Mouse (Mus musculus) lung, adult 18-20 months (tissue): ENCODE measurements around the gene 4930562C15Rik.

Experiments used
- DNase-seq, 2 experiments: peaks; one replicate each; pipeline ENCODE4 v3.0.0; 2022; ENCODE audit warnings: mixed read lengths in 2 of 2

4930562C15Rik gene

DNA sequence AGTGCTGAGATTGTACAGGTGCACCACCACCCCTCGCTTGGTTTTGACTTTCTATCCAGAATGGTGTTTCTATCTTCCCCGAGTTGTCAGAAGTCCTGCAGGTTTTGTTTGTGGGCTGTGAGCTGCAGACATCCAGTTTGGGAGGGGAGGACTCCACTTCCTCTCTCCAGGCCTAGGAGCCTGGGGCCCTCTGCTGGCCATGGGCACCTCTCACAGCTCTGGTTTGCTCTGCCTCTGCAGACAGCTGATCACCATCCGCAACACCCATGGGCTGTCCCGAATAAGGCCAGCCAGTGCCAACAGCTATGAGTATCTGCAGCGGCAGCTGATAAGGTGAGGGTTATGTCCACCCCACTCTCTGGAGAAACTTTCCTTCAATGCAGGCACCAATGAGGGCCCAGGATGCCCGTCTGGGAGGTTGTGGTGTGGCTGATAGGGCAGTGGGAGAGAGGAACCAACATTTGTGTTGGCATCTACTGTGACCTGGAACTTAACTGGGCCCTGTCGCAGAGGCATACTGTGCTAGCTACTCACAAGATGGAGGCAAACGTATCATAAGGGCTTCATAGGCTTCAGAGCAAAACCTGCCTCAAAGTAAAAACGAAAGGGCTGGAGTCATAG lies 27.8 kb downstream of the 4930562C15Rik start:
- peak; percentile 84 to 86 for DNase-seq

DNA sequence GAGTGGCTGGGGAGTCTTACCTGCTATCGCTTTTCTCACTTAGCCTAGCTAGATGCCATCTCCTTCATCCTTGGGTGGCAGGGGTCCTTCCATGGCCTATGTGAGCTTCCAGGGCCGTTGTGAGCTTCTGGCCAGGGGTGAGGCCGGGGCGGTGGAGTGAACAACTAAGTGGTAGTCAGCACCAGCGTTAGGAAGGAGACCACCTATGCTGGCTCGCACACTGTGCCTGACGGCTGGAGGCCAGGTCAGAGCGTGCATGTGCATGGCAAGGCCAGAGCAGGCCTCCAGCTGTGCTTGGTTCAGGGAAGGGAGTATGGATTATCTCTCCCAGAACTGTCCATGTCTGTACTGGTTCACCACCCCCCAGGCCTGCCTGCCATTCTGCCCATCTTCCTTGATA lies 28.5 kb downstream of the 4930562C15Rik start:
- no peak for DNase-seq

DNA sequence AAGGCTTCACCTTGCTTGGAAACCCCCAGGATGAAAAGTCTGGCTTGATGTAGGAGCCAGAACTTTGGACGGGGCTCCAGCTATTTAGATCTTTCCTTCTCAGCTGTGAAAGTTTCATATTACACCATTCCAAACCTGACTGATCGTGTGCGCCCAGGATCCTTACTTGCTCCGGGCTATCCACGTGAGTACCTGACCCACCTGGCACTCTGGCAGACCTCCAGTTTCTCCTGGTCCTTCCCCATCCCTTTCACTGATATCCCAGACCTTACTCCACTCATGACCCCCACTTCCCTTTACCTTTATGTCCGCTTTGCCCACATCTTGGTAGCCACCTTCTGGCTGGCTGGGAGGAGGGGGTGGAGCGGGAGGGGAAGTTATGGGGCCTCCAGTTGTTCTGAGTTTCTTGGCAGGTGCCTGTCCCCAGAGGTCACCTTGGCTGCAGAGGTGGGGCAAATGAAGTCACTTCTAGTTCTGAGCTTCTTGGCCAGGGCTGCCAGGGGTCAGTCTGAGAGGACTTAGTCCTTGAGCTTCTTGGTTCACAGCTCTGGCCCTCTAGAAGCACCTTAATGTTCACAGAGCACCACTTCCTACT lies 31.0 kb downstream of the 4930562C15Rik start:
- DNase-seq = peak in 1 of 2 experiments; percentile 53

DNA sequence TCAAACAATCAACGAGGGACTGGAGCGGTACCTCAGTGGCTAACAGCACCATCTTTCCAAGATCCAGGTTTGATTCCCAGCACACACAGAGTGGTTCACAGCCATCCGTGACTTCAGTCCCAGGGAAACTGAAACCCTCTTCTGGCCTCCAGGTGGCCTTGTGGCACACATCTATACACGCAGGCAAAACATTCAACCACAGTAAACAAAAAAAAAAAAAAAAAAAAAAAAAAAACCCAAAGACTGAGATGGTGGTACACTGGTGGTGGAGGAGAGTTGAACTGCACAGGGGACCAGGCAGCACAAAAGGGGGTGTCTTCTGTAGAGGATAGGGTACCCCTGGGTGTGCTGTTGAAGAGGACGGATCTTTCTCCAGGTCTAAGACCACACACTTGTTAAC lies 35.3 kb downstream of the 4930562C15Rik start:
- no peak for DNase-seq

- peak; percentile 72 to 80 for DNase-seq
Observed at GRCm38 (mm10) chr16:4871926-4872325, 36.7 kb downstream of the 4930562C15Rik start.

- DNase-seq = no peak
Observed at GRCm38 (mm10) chr16:4875198-4876032, 40.2 kb downstream of the 4930562C15Rik start.

GRCm38 (mm10) chr16:4876033-4876680 lies 40.9 kb downstream of the 4930562C15Rik start:
- peak; percentile 65 to 76 for DNase-seq

- DNase-seq = peak in 1 of 2 experiments; percentile 35
Observed at GRCm38 (mm10) chr16:4877195-4877594, 42.0 kb downstream of the 4930562C15Rik start.

- DNase-seq = no peak
Observed at GRCm38 (mm10) chr16:4877701-4878100, 42.5 kb downstream of the 4930562C15Rik start.

DNA sequence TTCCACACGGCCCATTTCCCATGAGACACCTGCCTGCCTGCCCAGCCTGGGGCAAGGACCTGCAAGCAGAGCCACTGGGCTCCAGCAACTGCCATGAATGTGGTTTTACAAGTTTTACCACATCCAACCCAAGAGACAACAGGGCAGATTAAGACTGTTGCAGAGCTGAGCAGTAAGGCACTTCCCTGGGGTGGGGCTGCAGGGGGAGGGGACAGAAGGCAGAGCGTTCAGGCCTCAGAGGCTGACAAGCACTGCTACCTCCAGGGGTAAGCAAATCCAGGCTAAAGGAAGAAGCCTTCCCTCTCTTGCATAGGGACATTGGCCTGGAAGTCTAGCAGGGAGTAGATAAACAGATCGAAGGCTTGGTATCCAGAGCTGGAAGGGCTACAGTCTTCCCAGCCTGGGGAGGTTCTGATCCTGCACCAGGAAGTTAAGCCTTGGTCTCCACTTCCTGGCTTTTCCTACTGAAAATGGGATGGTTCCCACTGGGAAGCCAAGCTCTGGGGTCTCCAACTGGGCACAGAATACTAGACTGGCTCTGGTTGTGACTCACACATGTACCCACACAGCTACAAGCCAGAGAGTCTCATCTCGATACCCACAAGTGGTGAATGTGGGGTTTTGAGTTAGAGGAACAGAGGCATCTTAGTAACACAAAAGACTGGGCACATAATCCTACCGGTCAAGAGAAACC lies 43.1 kb downstream of the 4930562C15Rik start:
- peak; percentile 61 to 78 for DNase-seq

DNA sequence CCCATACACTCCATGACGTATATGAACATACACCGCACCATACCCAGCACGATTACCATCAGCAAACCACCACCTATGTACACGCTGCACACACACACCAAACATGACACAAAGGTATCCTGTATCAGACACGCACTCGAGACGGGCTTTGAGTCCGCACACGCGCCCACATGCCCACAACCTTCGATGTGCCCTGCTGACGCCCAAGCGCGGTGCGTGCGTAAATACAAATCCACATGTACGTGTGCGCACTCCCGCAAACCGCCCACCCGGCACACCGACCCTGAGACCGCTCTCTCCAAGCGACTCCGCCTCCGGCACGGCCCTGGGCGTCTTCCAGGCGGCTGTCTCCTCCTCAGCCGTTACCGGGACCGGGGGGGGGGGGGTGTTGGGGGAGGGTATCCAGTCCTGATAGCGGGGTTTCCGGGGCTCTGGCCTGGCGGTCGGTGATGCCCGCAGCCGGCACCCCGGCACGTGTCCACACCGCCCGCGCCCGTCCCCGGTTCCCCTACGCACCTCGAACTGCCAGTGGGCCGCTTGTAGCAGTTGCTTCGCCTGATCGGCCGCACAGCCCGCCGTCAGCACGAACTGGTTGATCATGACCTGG lies 44.0 kb downstream of the 4930562C15Rik start:
- peak; percentile 42 for DNase-seq

GRCm38 (mm10) chr16:4879708-4880124 lies 44.5 kb downstream of the 4930562C15Rik start:
- DNase-seq = peak; percentile 92 to 95

DNA sequence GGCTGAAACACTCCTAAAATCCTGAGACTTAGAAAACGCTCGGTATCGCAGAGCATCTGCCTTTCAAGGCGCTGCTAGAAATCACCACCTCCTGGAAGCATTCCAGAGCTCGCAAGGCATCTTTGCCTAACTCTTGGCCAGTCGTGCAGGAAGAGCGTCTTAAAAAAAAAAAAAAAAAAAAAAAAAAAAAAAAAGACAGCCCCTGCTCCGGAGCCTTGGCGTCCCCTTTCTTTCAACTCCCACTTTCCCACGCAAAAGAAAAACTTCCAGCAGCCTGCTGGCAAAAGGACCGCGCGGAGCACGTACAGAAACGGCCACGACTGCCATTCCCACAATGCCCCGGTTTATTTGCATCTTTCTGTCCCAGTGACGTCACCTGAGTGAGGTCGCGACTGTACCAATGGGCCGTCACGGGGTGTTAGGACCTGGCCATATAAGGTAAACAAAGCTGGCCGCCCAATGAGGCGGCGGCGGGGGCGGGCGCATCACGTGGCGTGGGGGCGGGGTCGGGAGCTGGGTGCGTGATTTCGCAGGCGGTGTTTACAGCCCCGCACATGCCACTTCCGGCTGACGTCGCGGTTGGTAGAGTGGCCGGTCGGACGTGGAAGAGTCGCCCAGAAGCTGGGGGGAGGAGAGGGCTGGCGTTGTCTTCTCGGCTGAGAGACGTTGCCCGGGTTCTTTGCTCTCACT lies 45.1 kb downstream of the 4930562C15Rik start, which contains the start of gene Ubald1:
Ubald1 (minus strand) TSS at position 180 of the 690 bp plus-strand sequence.
- peak; percentile 98 to 99 for DNase-seq

GRCm38 (mm10) chr16:4881400-4882351 lies 46.5 kb downstream of the 4930562C15Rik start:
- no peak for DNase-seq

DNA sequence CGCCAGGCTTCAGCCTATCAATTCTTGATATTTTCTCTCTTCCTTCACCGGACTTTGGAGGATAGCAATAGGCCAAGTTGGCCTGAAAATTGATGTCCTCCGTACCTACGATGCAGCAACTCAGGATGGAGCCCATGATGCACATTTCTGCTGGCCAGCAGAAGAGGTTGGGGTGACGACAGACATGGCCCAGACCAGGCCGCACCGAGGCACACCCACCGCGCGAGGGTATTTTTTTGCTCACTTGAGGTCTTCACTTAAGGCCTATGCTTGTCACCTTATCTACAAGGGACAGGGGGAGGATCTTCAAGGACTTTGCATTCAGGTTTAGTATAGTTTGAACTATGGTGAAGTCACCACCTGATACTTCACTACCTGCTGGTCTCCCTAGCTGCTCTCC lies 49.7 kb downstream of the 4930562C15Rik start:
- no peak for DNase-seq

DNA sequence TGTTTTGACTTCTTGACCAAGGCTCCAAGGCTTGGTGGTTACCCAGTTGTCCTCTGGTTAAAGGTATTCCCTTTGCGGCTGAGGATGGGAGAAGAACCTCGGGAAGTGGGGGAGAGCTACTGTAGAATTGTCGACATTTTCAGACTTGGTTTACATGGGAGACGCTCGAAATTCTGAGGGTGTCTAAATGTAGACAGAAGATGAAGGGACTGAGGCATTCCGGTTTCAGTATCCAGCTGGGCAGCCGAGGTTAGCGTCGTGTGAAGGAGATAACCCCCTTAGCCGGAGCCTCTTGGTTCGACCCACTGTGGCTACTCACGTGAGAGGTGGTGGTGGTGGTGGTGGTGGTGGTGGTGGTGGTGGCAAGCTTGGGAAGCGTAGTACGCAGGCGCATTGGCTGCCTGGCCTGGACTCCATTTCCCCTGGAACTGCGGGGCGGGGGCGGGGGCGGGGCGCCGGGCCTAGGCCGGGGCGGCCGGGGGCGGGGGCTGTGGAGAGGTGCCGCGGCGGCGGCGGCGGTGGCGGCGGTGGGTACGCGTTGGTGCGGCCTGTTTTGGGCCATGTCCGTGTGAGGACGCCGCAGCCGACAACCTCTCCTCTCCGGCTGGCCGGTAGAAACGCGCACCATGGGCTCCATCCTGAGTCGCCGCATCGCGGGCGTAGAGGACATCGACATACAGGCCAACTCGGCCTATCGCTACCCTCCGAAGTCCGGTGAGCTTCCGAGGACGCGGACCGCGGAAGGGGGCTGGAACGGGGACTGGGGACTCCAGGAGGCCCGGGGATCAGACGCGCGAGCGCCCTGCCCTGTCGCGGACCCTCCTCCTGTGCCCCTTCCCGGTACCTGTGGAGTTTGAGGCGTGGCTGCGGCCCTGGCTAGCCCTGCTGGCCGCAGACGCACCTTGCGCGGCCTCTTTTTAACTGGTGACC lies 50.8 kb downstream of the 4930562C15Rik start, which contains the start of gene Mgrn1:
Mgrn1 (plus strand) TSS at position 490 of the 930 bp plus-strand sequence.
- DNase-seq = peak; percentile 89 to 91

DNA sequence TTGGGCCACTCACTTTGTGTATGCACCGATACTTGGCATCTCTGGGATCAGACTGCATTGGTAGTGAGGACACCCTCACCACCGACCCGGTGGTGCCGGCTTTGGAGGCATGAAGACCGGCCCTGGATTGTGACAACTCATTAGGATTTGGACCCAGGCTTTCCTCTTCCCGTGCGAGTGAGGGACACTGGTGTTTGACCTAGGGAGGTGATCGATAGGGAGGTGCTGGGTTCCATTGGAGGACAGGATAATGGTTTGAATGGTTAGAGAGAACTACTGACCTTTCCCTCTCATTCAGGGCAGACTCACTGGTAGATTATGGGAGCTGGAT lies 51.4 kb downstream of the 4930562C15Rik start:
- no peak for DNase-seq

DNA sequence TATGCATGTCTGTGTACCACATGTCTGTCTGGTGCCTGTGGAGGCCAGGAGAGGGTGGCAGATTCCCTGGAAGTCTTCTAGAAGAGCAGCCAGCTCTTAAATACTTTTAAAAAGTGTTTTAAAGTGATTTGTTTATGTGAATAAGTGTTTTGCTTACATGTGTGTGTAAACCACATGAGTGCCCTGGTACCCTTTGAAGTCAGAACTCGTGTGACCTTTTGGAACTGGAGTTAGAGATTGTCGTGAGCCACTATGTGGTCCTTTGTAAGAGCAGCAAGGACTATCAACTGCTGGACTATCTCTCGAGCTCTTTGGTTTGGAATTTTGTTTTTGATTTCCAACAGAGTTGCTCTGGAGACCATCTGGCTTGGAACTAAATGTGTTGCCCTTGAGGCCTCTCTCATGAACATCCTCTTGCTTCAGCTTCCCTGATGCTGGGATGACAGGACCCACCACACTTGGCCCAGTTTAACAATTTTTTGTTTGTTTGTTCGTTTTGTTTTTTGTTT lies 55.0 kb downstream of the 4930562C15Rik start:
- no peak for DNase-seq

DNA sequence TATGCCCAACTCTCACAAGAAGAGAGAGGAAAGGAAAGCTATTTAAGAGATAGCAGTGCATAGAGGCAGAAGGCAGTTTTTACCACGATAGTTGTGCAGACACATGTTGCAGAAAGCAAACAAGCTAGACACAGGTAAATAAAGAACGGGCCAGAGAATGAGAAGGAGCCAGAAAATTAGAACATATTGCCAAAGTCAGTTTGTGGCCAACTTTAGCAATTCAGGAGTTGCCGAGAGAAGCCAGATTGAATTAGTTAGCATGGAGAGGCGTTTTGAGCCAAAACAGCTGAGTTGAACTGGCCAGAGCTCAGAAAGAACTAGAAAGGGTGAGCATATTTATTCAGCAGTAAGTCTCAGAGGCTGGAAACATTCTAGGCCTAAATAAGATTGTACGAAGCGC lies 57.0 kb downstream of the 4930562C15Rik start:
- DNase-seq = no peak
